Mouse (Mus musculus) heart, postnatal 25 days (tissue): ENCODE results near the gene Snrpa. TPM values are rescaled to one million over a fixed set of nuclear protein-coding genes. Genes with fewer than 3 reads are reported as not detected.

ENCODE experiments used
- DNase-seq: peaks from one replicate; pipeline ENCODE4 v3.0.0; 2022; ENCODE audit warnings: low spot score
- intact Hi-C: fragments of 180-260 bp; cut with DNase I; formaldehyde crosslinking; loops from one replicate; pipeline ENCODE4 v1.15.1; 2025
- total RNA-seq, 2 experiments: library from RNA; stranded (reverse); gene quantifications; 2 replicates each; pipeline ENCODE4 v1.2.3; 2021

Snrpa gene
- total RNA-seq, 2 experiments from 2014 or later: 40.0 to 42.5 TPM

DNA sequence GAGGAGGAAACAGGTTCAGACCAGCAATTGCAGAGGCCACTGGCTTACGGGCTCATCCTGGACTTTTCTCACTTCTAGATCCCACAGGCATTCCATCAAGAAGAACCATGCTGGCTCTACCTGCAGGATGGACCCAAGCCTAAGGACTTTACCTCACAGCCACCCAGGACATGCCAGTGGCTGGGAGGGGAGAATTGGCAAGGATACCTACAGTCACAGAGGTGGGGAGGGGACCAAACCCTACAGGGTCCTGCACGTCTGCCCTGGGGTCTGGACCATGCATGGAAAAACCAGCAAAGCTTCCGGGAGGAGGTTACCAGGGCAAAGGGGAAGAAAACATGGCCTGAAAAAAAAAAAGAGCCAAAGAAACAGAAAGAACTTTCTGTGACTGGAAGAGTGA, 25.1 kb downstream of the Snrpa start:
- intact Hi-C loops: no loop called here
- no peak for DNase-seq

DNA sequence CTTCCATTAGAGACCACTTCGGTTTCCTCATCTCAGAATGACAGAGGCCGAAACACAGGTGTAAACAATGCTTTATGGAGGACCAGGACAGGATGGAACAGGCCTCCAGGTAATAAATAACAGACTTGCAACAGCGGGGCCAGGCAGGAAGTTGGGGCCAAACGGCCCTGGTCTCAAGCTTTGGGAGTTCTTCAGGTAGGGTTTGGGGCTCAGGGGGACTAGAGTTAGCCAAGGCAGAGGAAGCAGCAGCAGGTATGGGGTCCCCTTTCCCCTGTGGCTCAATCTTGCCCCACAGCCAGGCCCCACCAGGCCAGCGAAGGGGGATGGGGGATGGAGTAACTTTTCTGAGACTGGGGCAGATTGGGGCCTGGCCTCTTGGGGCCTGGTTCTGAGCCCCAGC, 27.7 kb downstream of the Snrpa start:
- intact Hi-C loops: no loop called here
- no peak for DNase-seq

DNA sequence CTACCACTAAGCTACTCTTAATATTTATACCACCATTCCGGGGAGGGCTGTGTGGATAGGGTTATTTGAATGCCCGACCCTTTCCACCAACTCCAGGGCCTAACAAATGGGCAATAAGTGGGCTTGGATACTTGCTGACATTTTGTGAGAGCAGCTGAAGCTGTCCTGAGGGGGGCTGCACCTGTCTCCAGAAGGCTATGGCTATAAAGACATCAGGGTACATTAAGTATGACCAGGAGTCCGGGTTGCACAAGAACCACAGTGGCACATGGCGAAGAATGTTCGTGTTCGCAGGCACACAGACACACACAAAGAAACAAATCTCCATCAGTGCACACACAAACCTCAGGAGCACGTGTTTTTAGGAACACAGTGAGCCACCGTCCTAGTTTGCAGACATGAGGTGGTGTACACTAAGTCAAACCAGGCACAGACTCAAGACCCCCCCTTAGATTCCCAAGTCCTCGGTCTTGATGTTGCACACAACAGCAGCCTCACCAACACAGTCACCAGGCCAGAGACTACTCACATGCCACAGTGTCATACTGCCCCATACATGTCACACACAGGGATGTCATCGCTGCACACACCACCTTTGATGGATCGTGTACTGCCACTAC, 28.5 kb downstream of the Snrpa start:
- intact Hi-C loops: no loop called here
- no peak for DNase-seq

DNA sequence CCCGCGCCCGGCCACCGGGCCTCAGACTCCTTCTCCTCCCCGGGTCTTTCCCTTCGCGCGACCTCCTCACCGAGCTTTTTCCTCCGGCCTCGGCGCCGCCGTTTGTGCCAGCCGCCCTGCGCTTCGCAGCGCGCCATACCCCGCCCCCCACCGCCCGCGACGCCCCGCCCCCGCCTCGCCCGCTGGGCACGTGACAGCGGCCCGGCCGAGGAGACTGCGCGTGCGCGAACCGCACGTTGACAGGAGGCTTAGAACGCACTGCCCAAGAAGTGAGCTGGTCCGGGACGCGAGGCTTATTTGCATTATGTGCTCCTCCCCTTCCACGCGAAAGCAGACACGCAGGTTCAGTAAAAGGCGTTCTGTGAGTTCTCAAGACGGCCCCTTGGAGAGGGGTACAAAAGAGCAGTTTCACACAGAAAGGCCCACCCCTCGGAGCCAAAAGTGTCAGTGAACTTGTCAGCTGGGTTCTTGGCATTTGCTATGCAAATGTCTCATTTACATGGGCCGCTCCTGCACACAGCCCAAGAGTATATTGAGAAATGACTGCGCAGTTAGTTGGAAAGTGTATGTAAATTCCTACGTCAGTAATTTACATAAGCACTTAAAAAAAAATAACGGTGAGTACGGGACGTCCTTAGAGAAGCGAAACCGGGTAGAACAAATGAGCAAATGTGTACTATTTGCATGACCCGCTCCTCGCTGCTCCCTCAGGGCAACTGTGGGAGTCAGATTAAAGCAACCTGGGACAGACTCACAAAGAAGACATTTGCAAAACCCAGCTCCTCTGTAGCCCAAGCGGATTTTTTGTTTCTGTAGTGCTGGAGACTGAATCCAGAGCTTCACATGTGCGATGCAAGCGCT, 29.2 kb downstream of the Snrpa start, which contains the start of gene Egln2:
Gene Egln2, minus strand, starts transcription at position 189 of the 861 bp plus-strand sequence.
- peak; percentile 91 for DNase-seq
- intact Hi-C loops: no loop called here

DNA sequence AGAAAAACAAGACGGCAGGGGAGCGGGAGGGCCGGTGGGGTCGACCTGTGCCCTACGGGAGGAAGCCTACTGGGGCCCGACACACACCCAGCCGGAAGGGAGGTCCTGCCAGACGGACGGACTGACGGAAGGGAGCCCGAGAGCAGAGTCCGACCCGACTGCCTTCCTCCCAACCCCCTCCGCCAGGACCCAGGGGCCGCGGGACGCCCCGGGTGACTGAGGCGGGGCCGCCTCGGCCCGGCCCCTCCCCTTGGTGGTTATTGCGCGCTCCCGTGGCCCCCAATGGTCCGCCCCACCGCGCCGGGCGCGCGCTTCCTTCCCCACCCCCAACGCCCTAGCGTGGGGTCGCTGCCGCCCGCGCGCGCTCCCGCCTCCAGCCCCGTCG, 29.9 kb downstream of the Snrpa start:
- DNase-seq: peak; percentile 85
- intact Hi-C loops: no loop called here

DNA sequence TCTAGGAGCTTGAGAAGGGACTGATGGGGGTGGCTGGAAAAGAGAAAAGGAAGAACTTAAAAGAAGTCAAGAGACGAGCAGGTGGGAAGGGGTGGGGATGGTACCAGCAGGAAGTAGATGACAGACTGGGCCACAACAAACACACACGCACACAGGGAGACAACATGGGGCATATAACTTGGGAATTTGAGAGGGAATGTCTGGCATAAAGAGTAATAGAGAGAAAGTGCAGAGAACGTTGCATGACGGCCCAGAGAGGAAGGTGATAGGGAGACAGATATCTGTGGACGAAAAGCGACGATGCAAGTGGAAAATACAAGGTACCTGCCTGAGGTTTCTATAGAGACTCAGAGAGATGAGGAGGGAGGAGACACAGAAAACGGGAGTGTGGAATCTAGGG, 30.4 kb downstream of the Snrpa start:
- intact Hi-C loops: no loop called here
- DNase-seq: no peak

DNA sequence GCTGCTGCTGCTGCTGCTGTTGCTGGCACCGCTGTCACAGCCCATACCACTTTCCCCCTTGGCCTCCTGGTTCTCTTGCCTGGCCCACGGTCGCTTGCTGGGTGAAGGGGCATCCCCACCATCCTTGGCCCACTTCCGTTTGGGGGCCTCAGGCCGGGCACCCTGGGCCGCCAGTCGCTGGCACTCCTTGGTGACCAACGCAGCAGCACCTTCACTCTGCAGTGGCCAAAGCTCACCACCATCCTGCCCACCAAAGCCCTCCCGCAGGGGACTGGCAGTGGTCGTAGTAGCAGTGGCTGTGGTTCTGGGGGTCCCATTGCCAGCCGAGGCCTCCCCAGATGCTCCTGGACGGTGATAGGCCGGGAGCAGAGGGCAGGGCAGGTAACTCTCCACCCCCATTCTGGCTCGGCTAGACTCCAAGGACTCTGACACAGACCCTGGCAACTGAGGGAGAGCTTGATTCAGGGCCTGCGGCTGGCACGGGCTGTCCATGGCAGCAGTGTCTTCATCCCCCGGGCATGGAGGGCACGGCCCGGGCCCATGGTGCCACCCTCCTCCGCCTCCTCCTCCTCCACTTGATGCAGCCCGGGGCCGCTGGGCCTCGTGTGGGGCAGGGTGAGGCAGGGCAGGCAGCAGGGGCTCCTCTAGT, 30.9 kb downstream of the Snrpa start:
- no peak for DNase-seq
- intact Hi-C loops: no loop called here

DNA sequence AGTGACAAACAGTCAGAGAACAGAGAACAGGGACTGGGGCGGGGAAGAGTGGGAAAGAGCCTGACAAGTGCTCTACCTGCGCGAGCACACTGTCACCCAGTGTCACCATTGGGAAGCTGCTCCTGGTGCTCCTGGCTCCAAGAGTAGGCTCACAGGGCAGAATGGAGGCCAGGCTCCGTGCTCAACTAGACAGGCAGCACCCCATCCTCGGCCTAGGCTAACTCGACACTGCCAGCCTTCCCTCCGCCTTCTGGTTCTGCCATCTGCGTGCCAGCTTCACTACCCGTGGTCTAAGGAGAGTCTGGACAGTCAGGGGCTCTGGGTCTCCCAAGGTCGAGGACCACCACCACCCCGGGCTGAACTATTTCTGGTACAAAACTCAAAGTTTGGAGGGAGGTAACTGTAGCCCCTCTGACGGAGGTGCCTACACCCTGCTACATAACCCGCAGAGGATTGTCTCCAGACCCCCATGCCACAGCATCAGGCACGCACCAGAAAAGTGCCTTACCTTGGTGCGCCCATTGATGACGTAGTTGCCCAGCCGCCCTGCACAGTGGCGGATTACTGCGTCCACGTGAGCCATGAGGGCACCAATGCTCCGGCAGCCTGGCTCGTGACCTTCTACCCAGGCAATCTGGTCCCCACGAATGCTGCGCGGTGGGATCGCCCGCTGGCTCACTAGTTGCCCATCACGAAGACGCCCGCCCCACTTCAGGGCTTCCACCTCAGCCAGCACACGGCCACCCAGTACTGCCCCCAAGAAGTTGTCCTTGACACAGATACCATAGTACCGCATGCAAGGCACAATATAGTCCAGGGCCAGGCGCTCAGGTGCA, 31.7 kb downstream of the Snrpa start:
- DNase-seq: no peak

DNA sequence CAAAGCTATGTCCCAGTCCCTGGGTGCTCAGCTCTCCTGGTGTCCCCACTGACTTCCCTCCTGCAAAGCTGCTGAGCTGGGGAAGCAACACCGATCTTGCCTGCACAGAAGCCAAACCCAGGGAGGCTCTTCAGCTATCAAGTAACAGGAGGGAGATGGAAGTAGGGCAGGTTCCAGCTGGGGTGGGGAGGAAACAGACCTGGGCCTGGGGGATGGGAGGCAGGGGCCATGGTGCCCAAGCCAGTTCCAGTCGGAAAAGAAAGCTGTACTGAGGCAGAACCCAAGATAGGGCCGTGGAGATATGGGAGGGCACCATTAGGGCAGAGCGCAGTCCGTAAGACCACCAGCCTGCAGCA, 32.6 kb downstream of the Snrpa start:
- DNase-seq: no peak
- intact Hi-C loops: no loop called here

More for the DNA sequence above, 31.7 kb downstream of the Snrpa start:
- intact Hi-C loops: no loop called here

DNA sequence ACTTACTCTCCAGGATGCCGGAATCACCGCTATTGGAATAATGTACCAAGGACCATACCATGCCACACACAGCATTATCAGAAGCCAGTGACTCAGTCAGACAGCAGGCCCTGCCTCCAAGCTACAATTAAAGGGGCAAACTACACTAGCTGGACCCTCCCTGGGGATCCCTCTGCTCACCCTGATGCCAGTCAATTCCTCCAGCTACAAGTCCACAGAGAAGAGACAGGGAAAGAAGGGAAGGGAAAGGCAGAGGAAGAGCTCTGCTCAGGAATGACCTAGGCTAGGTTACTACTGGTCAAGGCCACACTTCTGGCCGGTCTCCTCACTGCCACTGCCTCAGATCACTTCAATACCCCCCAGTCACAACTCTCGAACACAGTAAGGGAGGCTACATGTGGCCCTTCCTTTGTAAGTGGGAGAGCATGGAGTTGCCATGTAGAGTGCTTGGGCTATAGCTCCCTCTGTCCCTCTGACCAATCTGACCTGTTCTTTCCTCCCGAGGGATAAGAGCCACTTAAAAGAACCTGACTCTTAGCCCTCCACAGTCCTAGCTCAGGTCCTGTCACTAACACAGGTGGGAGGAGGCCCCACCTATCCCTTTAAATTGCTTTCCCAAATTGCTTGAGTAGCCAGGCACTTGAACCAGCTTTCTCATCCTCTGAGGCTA, 33.2 kb downstream of the Snrpa start:
- intact Hi-C loops: no loop called here
- no peak for DNase-seq

DNA sequence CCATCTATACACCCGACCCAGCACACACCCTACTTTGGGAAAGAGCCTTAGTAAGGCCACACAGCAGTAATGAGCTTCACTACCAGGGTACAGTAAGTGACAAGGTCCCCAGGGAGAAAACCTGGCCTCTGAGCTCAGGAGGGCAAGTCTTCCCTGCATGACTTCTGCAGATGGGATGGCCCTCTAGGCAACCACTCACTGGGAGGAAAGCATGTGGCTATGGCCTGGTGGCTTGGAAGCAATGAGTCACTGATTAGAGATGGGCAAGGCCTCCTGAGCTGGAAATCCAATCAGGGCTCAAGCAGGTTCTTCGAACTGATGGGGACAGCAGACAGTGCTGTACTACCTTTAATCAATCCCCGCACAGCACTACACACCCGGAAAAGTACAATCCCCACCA, 34.3 kb downstream of the Snrpa start:
- intact Hi-C loops: no loop called here
- no peak for DNase-seq

DNA sequence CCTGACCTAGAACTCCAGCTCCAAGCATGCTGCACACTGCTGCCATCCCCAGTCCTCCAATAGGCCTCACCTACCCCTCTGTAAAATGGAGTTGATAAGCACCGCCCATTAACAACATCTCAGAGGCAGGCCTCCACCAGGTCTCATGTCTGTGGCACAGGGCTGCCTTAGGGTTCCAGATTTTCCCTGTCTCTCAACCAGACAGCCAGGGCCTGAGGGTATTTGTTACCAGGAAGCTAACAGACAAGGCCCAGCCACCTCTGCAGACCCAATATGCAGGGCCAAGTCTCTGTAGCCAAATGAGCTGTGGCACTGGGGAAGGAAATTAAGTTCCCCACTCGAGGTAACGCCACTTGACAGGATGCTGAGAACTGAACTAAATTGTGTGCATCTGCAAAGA, 35.1 kb downstream of the Snrpa start:
- DNase-seq: no peak
- intact Hi-C loops: no loop called here

DNA sequence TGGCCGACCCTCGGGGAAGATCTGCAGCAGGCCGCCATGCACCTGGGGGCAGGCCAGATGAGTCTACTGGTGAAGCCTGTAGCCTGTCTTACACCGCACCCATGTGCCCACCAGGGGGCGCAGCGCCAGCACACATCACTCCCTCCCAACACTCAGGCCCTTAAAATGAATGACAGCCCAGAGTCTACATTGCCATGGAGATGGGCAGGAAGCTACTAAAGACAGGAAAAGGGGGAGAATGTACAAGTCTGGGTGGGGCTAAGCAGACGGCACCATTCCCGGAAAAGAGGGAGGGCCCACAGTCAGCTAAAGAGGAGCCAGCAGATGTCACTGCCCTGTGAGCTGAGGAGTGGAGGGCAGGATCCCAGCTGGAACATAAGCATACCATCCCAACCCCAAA, 36.2 kb downstream of the Snrpa start:
- intact Hi-C loops: loop anchor here (5.0 kb wide), 1 partner anchor 117 kb away; no protein-coding TSS in a partner anchor
- peak; percentile 79 for DNase-seq

DNA sequence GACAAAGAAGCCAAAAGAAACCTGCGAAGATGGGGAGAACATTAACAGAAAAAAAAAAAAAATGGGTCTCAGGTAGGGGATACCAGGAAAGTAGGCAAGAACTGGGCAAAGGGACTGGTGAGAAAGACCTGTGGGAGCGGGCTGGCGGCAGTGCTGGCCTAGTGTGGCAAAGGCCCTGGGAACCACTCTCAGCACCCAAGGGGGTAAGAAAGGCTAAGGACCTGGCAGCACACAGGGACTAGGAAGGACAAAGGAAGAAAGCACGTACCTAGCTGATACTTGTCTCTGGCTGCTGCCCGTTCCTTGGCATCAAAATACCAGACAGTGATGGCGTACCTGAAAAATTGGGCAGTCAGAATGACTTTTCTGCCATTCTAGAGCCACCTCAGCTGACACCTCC, 36.8 kb downstream of the Snrpa start:
- intact Hi-C loops: loop anchor here (5.0 kb wide), 1 partner anchor 118 kb away; no protein-coding TSS in a partner anchor
- no peak for DNase-seq

DNA sequence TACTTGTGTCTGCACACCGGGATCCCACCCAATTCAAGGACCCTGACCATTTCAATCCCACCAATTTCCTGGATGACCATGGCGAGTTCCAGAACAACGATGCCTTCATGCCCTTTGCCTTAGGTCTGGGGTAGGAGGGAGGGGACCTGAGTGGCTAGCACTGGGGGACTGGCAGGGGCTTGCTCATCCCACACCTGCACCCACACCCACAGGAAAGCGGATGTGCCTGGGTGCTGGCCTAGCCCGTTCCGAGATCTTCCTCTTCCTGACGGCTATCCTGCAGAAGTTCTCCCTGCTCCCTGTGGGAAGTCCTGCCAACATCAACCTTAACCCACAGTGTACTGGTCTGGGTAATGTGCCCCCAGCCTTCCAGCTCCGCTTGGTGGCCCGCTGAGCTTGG, 37.9 kb downstream of the Snrpa start:
- intact Hi-C loops: loop anchor here (5.0 kb wide), 1 partner anchor 119 kb away; no protein-coding TSS in a partner anchor
- DNase-seq: no peak

DNA sequence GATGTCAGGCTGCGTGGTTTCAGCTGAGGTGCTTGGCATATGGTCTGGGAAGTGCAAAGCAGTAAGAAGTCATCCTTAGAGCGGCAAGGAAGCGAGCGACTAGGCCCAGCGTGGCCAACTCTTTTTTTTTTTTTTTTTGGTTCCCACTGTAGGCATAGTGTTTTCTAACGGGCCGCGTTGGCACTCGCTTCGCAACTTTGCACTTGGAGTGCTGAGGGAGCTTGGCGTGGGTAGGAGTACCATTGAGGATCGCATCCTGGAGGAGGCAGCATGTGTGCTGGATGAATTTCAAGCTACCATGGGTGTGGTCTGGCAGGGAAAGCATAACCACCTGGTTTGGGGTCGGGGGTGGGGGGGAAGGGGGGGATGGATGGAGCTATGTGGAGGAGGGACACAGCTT, 40.1 kb downstream of the Snrpa start:
- no peak for DNase-seq
- intact Hi-C loops: loop anchor here (5.0 kb wide), 1 partner anchor 121 kb away; no protein-coding TSS in a partner anchor

DNA sequence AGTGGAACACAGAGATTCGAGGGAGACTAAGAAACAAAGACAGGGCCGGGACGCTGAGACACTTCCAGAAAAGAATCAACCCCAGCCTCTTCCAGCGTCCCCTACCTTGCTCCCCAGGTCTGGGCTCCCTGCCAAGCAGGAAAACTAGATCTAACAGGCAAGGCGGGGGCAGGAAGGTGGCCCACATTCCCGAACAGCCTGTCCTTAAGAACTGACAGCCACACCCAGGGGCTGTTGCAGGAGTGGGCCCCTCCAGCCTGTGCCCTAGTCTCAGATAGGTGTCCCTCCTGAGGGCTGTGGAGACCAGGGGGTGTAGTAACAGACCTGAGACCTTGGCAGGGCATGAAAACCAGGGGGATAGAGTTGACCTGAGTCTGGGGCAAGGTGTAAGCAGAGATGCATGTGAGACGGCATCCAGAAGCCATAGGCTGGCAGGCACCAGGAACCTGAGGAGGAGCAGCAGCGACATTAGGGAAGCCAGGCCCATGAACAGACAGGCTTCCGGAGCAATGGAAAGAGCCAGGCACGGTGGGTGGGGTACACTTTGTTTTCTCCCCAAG, 42.8 kb downstream of the Snrpa start, which contains the start of gene Cyp2t4:
Gene Cyp2t4, plus strand, starts transcription at position 510 of the 560 bp plus-strand sequence.
- DNase-seq: peak; percentile 49
- intact Hi-C loops: no loop called here
